Mouse (Mus musculus): ENCODE measurements around the gene Ppm1h. TPM values are rescaled to one million over a fixed set of nuclear protein-coding genes. Genes with fewer than 3 reads are reported as not detected.

Gene Ppm1h
- polyA plus RNA-seq, 1 experiment, result 13.1 TPM

DNA sequence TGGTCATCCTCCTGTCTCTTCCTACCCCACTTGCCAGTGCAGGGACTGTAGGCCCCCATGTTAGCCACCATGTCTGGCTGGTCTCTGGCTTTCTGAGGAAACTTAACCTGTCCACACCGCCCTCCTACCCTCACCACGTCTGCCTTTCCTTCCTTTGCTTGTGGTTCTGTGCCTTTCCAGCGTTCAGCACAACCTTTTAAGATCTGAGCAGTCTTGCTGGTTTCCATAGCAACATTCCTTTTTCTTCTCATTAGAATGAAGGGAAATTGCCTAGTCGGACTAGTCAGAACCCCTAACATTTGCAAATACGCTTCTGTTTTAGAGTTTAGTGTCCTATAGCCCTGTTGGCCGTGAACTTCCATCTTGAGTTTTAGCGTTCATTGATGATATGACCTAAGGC, 62.6 kb downstream of the Ppm1h start:
- TF ChIP-seq CTCF (IDR thresholded peaks at IDR 0.05; ENCODE audit: control insufficient read depth, insufficient read depth, low read length), result no peak
- TF ChIP-seq POLR2A (IDR thresholded peaks at IDR 0.05; ENCODE audit: borderline replicate concordance, control insufficient read depth, low read depth, low read length), result no peak
- Histone ChIP-seq H3K4me1 (ENCODE audit: control insufficient read depth, insufficient read depth, low read length) (no peaks in the 10 kb centered on the region; the same call in 1 of the 2 replicates), H3K27ac (ENCODE audit: control insufficient read depth, insufficient read depth, low read depth, low read length, poor library complexity) (no peak overlapping the region), H3K4me3 (replicated peaks; ENCODE audit: control insufficient read depth, low read depth, low read length) (no peak overlapping the region)
- WGBS, result 75% methylated on average over 7 of the region's 7 CpGs

DNA sequence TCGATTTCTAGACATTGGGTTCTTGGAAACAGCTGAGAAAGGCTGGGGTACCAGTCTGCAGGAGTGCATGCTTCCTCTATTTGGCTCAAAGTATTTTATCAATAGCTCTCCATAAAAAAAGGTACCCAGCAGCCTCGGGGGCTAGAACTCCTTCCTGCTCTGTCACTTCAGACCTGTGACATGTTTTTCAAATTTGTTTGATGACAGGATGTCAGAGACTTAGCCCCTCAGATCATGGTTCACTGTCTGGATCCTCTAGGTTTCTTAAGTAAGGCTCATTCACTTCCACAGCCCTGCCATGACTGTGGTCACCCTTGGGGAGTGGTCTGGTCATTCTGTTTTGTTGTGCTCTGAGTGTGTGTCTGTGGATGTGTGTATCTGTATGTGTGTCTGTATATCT, 63.6 kb downstream of the Ppm1h start:
- 46% methylated on average over 2 of the region's 2 CpGs for WGBS
- Histone ChIP-seq H3K4me1 (ENCODE audit: control insufficient read depth, insufficient read depth, low read length) (no peaks in the 10 kb centered on the region; the same call in 1 of the 2 replicates), H3K27ac (ENCODE audit: control insufficient read depth, insufficient read depth, low read depth, low read length, poor library complexity) (no peak overlapping the region), H3K4me3 (replicated peaks; ENCODE audit: control insufficient read depth, low read depth, low read length) (no peak overlapping the region)
- no peak for TF ChIP-seq CTCF (IDR thresholded peaks at IDR 0.05; ENCODE audit: control insufficient read depth, insufficient read depth, low read length)
- no peak for TF ChIP-seq POLR2A (IDR thresholded peaks at IDR 0.05; ENCODE audit: borderline replicate concordance, control insufficient read depth, low read depth, low read length)

DNA sequence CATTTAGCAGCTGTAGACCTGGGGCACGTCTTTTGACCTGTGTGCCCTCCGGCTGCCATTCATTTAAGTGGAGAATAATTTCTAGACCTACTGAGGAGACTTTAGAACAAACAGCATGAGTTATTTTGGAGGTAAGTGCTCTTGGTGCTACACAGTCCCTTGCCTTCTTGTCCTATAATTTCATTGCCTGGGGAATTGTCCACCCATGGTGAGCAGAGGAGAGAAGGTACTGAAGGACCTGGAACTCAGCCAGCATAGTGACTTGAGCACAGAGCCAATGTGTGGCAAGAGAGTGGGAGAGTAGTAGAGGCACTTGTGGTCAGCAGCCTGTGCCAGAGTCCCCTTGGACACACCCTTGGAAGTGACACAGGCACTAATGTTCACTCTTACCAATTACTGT, 64.8 kb downstream of the Ppm1h start:
- no peak overlapping the region for H3K4me3 ChIP-seq (replicated peaks; ENCODE audit: control insufficient read depth, low read depth, low read length)
- TF ChIP-seq POLR2A (IDR thresholded peaks at IDR 0.05; ENCODE audit: borderline replicate concordance, control insufficient read depth, low read depth, low read length) (no peak), CTCF (IDR thresholded peaks at IDR 0.05; ENCODE audit: control insufficient read depth, insufficient read depth, low read length) (no peak)
- H3K27ac ChIP-seq (ENCODE audit: control insufficient read depth, insufficient read depth, low read depth, low read length, poor library complexity), result no peak overlapping the region
- WGBS, result 86% methylated on average over 2 of the region's 2 CpGs
- H3K4me1 ChIP-seq (ENCODE audit: control insufficient read depth, insufficient read depth, low read length), result no peaks in the 10 kb centered on the region; the same call in 1 of the 2 replicates

DNA sequence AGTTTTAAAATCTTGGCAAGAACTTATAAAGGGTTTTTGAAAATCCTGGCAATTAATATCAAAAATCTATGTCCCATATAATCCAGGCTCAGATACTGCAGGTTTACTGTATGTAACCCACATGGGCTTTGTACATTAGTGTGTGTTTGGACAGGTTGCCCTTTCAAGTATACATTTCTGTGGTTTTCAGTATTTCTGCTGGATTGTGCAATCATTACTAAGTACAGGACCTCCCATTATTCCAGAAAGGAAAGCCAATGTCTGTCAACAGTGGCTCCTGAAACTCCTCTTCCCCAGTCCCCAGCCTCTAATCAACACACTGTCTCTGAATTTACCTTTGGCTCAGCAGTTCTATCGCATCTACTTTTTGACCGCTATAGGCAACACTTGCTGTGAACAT, 66.4 kb downstream of the Ppm1h start:
- 95% methylated on average over 2 of the region's 2 CpGs for WGBS
- H3K27ac ChIP-seq (ENCODE audit: control insufficient read depth, insufficient read depth, low read depth, low read length, poor library complexity), result no peak overlapping the region
- H3K4me3 ChIP-seq (replicated peaks; ENCODE audit: control insufficient read depth, low read depth, low read length), result no peak overlapping the region
- no peaks in the 10 kb centered on the region; the same call in 1 of the 2 replicates for H3K4me1 ChIP-seq (ENCODE audit: control insufficient read depth, insufficient read depth, low read length)
- TF ChIP-seq CTCF (IDR thresholded peaks at IDR 0.05; ENCODE audit: control insufficient read depth, insufficient read depth, low read length), result no peak
- TF ChIP-seq POLR2A (IDR thresholded peaks at IDR 0.05; ENCODE audit: borderline replicate concordance, control insufficient read depth, low read depth, low read length), result no peak

DNA sequence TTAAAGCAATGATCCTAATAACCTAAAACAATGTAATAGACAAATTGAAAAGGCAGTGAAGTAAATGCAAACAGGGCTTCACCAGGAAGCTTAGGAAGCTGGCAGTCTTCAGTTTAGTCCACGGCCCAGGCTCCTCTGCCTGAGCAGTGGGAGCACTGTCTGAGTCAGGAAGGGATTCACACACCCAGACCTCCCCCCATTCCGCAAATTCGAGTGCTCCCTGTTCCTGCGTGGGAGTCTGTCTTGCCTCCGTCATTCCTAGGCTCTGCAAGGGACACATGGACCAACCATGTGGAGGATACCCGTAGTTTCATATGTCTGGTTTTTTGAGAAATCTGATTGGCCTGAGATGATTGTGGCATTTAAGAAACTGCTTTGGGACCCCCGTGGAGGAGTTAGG, 67.6 kb downstream of the Ppm1h start:
- no peaks in the 10 kb centered on the region; the same call in 1 of the 2 replicates for H3K4me1 ChIP-seq (ENCODE audit: control insufficient read depth, insufficient read depth, low read length)

DNA sequence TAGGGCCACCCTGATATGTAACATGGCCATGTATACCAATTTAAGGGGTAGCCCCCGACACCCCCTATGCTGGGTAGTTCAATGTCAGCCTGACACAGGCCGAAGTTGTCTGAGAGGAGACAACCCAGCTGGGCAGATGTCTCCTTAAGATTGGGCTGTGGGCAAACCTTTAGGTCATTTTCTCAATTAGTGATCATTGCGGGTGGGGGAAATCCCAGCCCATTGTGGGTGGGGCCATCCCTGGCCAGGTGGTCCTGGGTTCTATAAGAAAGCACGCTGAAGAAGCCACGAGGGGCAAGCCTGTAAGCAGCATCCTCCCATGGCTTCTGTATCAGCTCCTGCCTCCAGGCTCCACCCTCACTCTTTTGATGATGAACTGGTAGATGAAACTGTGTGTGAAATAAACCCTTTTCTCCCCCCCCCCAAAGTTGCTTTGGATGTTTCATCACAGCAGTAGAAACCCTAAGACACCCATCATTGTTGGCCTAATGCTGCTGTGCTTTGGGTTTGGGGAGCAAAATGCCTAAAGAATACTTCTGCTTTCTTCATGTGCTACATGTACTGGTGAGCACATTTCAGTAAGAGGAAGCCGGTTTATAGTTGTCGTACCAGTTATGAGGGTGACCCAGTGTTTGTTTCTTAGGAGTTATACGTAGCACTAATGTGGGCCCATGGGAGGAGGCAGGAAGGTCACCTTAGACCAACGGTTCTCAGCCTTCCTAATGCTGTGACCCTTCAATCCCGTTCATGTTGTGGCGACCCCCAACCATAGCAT, 68.8 kb downstream of the Ppm1h start:
- no peak overlapping the region for H3K27ac ChIP-seq (ENCODE audit: control insufficient read depth, insufficient read depth, low read depth, low read length, poor library complexity)
- H3K4me3 ChIP-seq (replicated peaks; ENCODE audit: control insufficient read depth, low read depth, low read length), result no peak overlapping the region
- 50% methylated on average over 11 of the region's 11 CpGs for WGBS
- no peaks in the 10 kb centered on the region; the same call in 1 of the 2 replicates for H3K4me1 ChIP-seq (ENCODE audit: control insufficient read depth, insufficient read depth, low read length)
- TF ChIP-seq POLR2A (IDR thresholded peaks at IDR 0.05; ENCODE audit: borderline replicate concordance, control insufficient read depth, low read depth, low read length), result no peak
- no peak for TF ChIP-seq CTCF (IDR thresholded peaks at IDR 0.05; ENCODE audit: control insufficient read depth, insufficient read depth, low read length)

More for the DNA sequence above, 67.6 kb downstream of the Ppm1h start:
- no peak for TF ChIP-seq CTCF (IDR thresholded peaks at IDR 0.05; ENCODE audit: control insufficient read depth, insufficient read depth, low read length)
- no peak for TF ChIP-seq POLR2A (IDR thresholded peaks at IDR 0.05; ENCODE audit: borderline replicate concordance, control insufficient read depth, low read depth, low read length)
- 85% methylated on average over 7 of the region's 7 CpGs for WGBS
- H3K4me3 ChIP-seq (replicated peaks; ENCODE audit: control insufficient read depth, low read depth, low read length), result no peak overlapping the region
- no peak overlapping the region for H3K27ac ChIP-seq (ENCODE audit: control insufficient read depth, insufficient read depth, low read depth, low read length, poor library complexity)

DNA sequence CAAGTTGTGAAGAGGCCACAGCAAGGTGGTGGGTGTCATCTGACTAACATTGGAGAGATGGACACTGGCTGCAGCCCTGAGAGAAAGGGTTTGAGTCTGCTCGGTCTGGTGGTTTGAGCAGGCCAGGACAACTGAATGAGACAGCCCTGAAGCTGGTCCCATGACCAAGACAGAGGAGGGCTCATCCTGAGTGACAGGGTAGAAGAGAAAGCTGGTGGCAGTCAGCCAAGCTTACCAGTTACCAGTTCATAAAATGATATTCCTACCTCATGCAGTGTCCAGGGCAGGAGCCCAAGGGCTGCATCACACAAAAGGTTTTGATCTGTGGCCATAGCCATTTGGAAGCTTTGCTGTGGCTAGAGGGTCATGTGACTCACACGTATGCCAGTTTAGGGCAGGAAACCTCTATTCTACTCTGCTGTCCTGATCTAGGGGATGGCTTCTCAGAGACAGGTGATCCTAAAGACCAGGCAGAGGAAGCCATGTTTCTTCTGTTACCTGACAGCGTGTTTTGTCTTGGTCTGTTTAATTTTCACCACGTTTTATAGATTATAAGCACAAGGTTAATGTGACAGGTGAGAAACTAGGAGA, 69.9 kb downstream of the Ppm1h start:
- TF ChIP-seq POLR2A (IDR thresholded peaks at IDR 0.05; ENCODE audit: borderline replicate concordance, control insufficient read depth, low read depth, low read length), result no peak
- TF ChIP-seq CTCF (IDR thresholded peaks at IDR 0.05; ENCODE audit: control insufficient read depth, insufficient read depth, low read length), result no peak
- Histone ChIP-seq H3K4me1 (ENCODE audit: control insufficient read depth, insufficient read depth, low read length) (no peaks in the 10 kb centered on the region; the same call in 1 of the 2 replicates), H3K27ac (ENCODE audit: control insufficient read depth, insufficient read depth, low read depth, low read length, poor library complexity) (no peak overlapping the region), H3K4me3 (replicated peaks; ENCODE audit: control insufficient read depth, low read depth, low read length) (no peak overlapping the region)
- WGBS, result 67% methylated on average over 4 of the region's 4 CpGs

DNA sequence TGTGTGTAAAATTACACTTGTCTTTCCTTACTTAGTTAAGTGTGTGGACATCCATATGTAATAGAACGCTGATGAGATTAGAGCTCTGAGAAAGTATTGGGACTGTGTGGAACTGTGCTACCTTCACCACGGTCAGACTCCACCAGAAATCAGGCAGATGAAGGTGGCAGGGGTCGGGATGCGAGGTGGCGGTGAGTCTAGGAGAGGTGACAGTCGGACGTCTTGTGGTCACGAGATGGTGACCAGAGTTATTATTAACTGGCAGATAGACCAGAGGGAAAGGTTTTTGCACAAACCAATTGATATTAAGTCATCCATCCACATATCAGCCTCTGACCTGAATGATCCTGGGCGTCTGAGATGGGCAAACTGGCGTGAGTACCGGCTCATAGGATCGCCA, 70.5 kb downstream of the Ppm1h start:
- no peaks in the 10 kb centered on the region; the same call in 1 of the 2 replicates for H3K4me1 ChIP-seq (ENCODE audit: control insufficient read depth, insufficient read depth, low read length)
- WGBS, result 90% methylated on average over 12 of the region's 12 CpGs
- TF ChIP-seq CTCF (IDR thresholded peaks at IDR 0.05; ENCODE audit: control insufficient read depth, insufficient read depth, low read length) (no peak), POLR2A (IDR thresholded peaks at IDR 0.05; ENCODE audit: borderline replicate concordance, control insufficient read depth, low read depth, low read length) (no peak)
- no peak overlapping the region for H3K4me3 ChIP-seq (replicated peaks; ENCODE audit: control insufficient read depth, low read depth, low read length)
- no peak overlapping the region for H3K27ac ChIP-seq (ENCODE audit: control insufficient read depth, insufficient read depth, low read depth, low read length, poor library complexity)

All from bone marrow, adult 2 months (tissue).